Mouse (Mus musculus) CH12.LX (cell line): ENCODE results near the gene Rpl41. TPM values are rescaled to one million over a fixed set of nuclear protein-coding genes. Genes with fewer than 3 reads are reported as not detected.

Experiments
- DNase-seq: peaks from one replicate; pipeline ENCODE4 v3.0.0-alpha.2; 2013; ENCODE audit errors: extremely low read depth
- H3K27ac ChIP-seq: 2 replicates; pipeline ENCODE4 v1.5.1; 2012; ENCODE audit warnings: low read depth, mild to moderate bottlenecking, control low read depth, moderate library complexity; ENCODE audit not compliant: insufficient read depth
- H3K27me3 ChIP-seq: replicated peaks from 2 replicates; pipeline ENCODE3; 2012; ENCODE audit warnings: inconsistent platforms
- H3K36me3 ChIP-seq, 2 experiments: replicated peaks in 1 of 2; 2 replicates each; pipeline versions ENCODE3 to v1.6.1; 2012; ENCODE audit warnings: inconsistent platforms in 1 of 2, low read length in 1 of 2, mild to moderate bottlenecking in 1 of 2, mixed read lengths in 1 of 2, moderate library complexity in 1 of 2; ENCODE audit not compliant: control insufficient read depth in 1 of 2, insufficient read depth in 1 of 2
- H3K4me1 ChIP-seq, 2 experiments: 2 replicates each; pipeline ENCODE4 v1.6.1; 2012; ENCODE audit warnings: inconsistent platforms in 1 of 2, moderate library complexity in 1 of 2; ENCODE audit not compliant: insufficient read depth in 2 of 2, control insufficient read depth in 1 of 2
- H3K4me2 ChIP-seq: 2 replicates; pipeline ENCODE4 v1.6.1; 2012; ENCODE audit warnings: low read depth, mild to moderate bottlenecking, control low read depth; ENCODE audit not compliant: poor library complexity, insufficient read depth, severe bottlenecking
- H3K4me3 ChIP-seq, 3 experiments: fragments of 150-350 bp in 1 of 3; sonication (generic) in 1 of 3; replicated peaks in 1 of 3; 2 replicates each; pipeline versions ENCODE3 to v1.5.1; 2011 to 2012; ENCODE audit warnings: low read depth in 2 of 3, low read length in 2 of 3, mild to moderate bottlenecking in 2 of 3, moderate library complexity in 2 of 3, control low read depth in 1 of 3, improper control_type of control experiment in 1 of 3, inconsistent platforms in 1 of 3, mixed read lengths in 1 of 3; ENCODE audit not compliant: poor library complexity in 1 of 3
- H3K79me2 ChIP-seq: replicated peaks from 2 replicates; pipeline ENCODE4 v1.6.1; 2012; ENCODE audit warnings: mild to moderate bottlenecking, moderate library complexity; ENCODE audit not compliant: control insufficient read depth, poor library complexity, insufficient read depth, severe bottlenecking; ENCODE audit errors: extremely low read depth
- H3K9ac ChIP-seq: 2 replicates; pipeline ENCODE4 v1.6.1; 2012; ENCODE audit warnings: low read depth, mild to moderate bottlenecking, control low read depth, moderate library complexity; ENCODE audit not compliant: insufficient read depth
- H3K9me3 ChIP-seq: replicated peaks from 2 replicates; pipeline ENCODE3; 2012; ENCODE audit warnings: low read length, inconsistent platforms, mixed read lengths
- BHLHE40 ChIP-seq: IDR thresholded peaks from 2 replicates; pipeline ENCODE4 v1.6.1; 2011; ENCODE audit warnings: mild to moderate bottlenecking, low read depth, low read length, improper control_type of control experiment
- CHD1 ChIP-seq: IDR thresholded peaks from 2 replicates; pipeline ENCODE4 v1.6.1; 2012; ENCODE audit warnings: low read depth, low read length, improper control_type of control experiment, inconsistent platforms
- CTCF ChIP-seq, 2 experiments: IDR thresholded peaks in 1 of 2; conservative IDR thresholded peaks in 1 of 2; 2 replicates each; pipeline ENCODE4 v1.5.1; 2011 to 2012; ENCODE audit warnings: low read depth in 2 of 2, low read length in 2 of 2, improper control_type of control experiment in 1 of 2, inconsistent platforms in 1 of 2, mild to moderate bottlenecking in 1 of 2, moderate library complexity in 1 of 2
- HCFC1 ChIP-seq: IDR thresholded peaks from 2 replicates; pipeline ENCODE4 v1.6.1; 2012; ENCODE audit warnings: low read depth, mild to moderate bottlenecking, inconsistent platforms, low read length, improper control_type of control experiment
- IRF4 ChIP-seq: IDR thresholded peaks from 2 replicates; pipeline ENCODE4 v1.6.1; 2014; ENCODE audit warnings: low read depth, mild to moderate bottlenecking, inconsistent platforms, low read length, improper control_type of control experiment
- JUND ChIP-seq: conservative IDR thresholded peaks from 2 replicates; pipeline ENCODE4 v1.6.1; 2011; ENCODE audit warnings: low read depth, low read length, improper control_type of control experiment
- MAZ ChIP-seq: IDR thresholded peaks from 2 replicates; pipeline ENCODE4 v1.6.1; 2012; ENCODE audit warnings: low read depth, mild to moderate bottlenecking, inconsistent platforms, low read length, improper control_type of control experiment, moderate library complexity
- MXI1 ChIP-seq: IDR thresholded peaks from 2 replicates; pipeline ENCODE4 v1.6.1; 2011; ENCODE audit warnings: mild to moderate bottlenecking, low read depth, low read length, improper control_type of control experiment
- MYC ChIP-seq: IDR thresholded peaks from 2 replicates; pipeline ENCODE4 v1.6.1; 2011; ENCODE audit warnings: low read depth, mild to moderate bottlenecking, improper control_type of control experiment, low read length
- NELFE ChIP-seq: IDR thresholded peaks from 2 replicates; pipeline ENCODE4 v1.6.1; 2011; ENCODE audit warnings: low read depth, low read length, improper control_type of control experiment
- SMC3 ChIP-seq: IDR thresholded peaks from 2 replicates; pipeline ENCODE4 v1.6.1; 2011; ENCODE audit warnings: low read depth, low read length, improper control_type of control experiment
- TBP ChIP-seq: conservative IDR thresholded peaks from 2 replicates; pipeline ENCODE4 v1.6.1; 2011; ENCODE audit warnings: low read depth, low read length, improper control_type of control experiment
- TCF12 ChIP-seq: IDR thresholded peaks from 2 replicates; pipeline ENCODE4 v1.6.1; 2014; ENCODE audit warnings: low read depth, mild to moderate bottlenecking, inconsistent platforms, low read length, improper control_type of control experiment
- UBTF ChIP-seq: IDR thresholded peaks from 2 replicates; pipeline ENCODE4 v1.6.1; 2012; ENCODE audit warnings: low read depth, mild to moderate bottlenecking, inconsistent platforms, low read length, improper control_type of control experiment, moderate library complexity
- USF2 ChIP-seq: conservative IDR thresholded peaks from 2 replicates; pipeline ENCODE4 v1.6.1; 2011; ENCODE audit warnings: low read depth, low read length, improper control_type of control experiment
- ZMIZ1 ChIP-seq: IDR thresholded peaks from 2 replicates; pipeline ENCODE4 v1.6.1; 2012; ENCODE audit warnings: low read depth, mild to moderate bottlenecking, inconsistent platforms, low read length, improper control_type of control experiment
- ZNF384 ChIP-seq: IDR thresholded peaks from 2 replicates; pipeline ENCODE4 v1.6.1; 2012; ENCODE audit warnings: low read depth, low read length, improper control_type of control experiment, inconsistent platforms
- dilution Hi-C: fragments of 300-500 bp; cut with MboI; formaldehyde crosslinking; loops from 2 replicates; pipeline ENCODE4 v1.14.3; 2020; ENCODE audit warnings: low sequenced_read_pairs; ENCODE audit not compliant: extremely low pct_unique_long_range_greater_than_20kb, extremely low pct_ligation_motif_present
- in situ Hi-C: fragments of 300-500 bp; cut with MboI; formaldehyde crosslinking; loops from 3 replicates; pipeline ENCODE4 v1.14.3; 2019; ENCODE audit warnings: low sequenced_read_pairs, low pct_ligation_motif_present, low pct_unique_long_range_greater_than_20kb, mixed read lengths
- polyA plus RNA-seq: library from polyadenylated mRNA; unstranded; fragments of >175 nt; gene quantifications from 2 replicates; pipeline ENCODE4 v1.2.1, GENCODE M21; 2012; ENCODE audit warnings: low read depth; ENCODE audit not compliant: insufficient read length
- total RNA-seq, 2 experiments: library from RNA; depleted of rRNA; stranded (reverse); fragments of 300-350 nt in 1 of 2; fragments of >200 nt in 1 of 2; gene quantifications; 2 replicates each; pipeline ENCODE4 v1.2.3; 2012 to 2014

The Rpl41 gene
- total and polyA plus RNA-seq, 3 experiments, result 2,709 to 8,549 (median 8,065) TPM

DNA sequence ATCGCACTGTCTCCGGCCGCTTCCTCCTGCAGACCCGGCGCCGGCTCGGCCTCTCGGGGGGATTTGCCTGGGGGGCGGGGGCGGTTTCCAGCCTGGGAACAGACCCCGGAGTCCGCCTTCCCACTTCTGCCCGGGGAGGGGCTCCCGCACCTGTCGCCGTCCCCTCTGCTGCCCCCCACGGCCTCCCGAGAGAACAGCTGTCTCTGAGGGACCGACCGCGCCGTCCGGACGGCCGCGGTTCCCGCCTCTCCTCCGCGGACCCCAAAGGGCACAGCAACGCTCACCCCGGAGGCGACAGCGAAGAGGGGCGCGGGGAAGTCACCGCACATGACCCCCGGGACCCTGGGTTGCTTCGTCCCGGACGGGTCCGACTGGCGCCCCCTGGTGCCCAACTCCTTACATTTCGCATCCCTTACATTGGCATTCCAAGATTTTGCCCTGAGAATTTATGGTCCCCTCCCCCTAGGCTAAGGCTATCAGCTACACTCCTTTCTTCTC, 41.1 kb upstream of the Rpl41 start:
- peak overlapping the region; percentile 95 for H3K4me2 ChIP-seq
- H3K36me3 ChIP-seq, result no peaks in the 10 kb centered on the region
- H3K79me2 ChIP-seq, result no peaks in the 10 kb centered on the region
- DNase-seq, result no peak
- dilution Hi-C loops, result no loop called here
- TF ChIP-seq BHLHE40 (peak; percentile 34; the same call in 1 of the 2 replicates), ZNF384 (no peak), SMC3 (peak; percentile 40), CHD1 (no peak), NELFE (peak; percentile 27; the same call in 1 of the 2 replicates), TCF12 (peak; percentile 40; the same call in 1 of the 2 replicates), ZMIZ1 (no peak), MYC (no peak), CTCF (conservative IDR thresholded peaks at IDR 0.05 in 1 of 2, IDR thresholded peaks at IDR 0.05 in 1 of 2; ENCODE audit: low read depth in 2 of 2, low read length in 2 of 2) (peak; percentile 63 to 81), USF2 (no peak), TBP (no peak), MXI1 (no peak), HCFC1 (0 out of 2 replicates have a peak, but pooled peaks have one; percentile 21), IRF4 (peak; percentile 46; the same call in 1 of the 2 replicates)
- H3K4me1 ChIP-seq, result peaks cover 0 to 19% of the 10 kb centered on the region in 2 experiments; a peak in 2 of 4 replicates
- H3K27ac ChIP-seq, result no peak overlapping the region
- H3K27me3 ChIP-seq, result peaks cover 72% of the 10 kb centered on the region
- in situ Hi-C loops, result no loop called here
- no peaks in the 10 kb centered on the region for H3K9me3 ChIP-seq
- H3K4me3 ChIP-seq, result peak overlapping the region; percentile 63 to 80 (median 65)
- H3K9ac ChIP-seq, result peak overlapping the region; percentile 54

DNA sequence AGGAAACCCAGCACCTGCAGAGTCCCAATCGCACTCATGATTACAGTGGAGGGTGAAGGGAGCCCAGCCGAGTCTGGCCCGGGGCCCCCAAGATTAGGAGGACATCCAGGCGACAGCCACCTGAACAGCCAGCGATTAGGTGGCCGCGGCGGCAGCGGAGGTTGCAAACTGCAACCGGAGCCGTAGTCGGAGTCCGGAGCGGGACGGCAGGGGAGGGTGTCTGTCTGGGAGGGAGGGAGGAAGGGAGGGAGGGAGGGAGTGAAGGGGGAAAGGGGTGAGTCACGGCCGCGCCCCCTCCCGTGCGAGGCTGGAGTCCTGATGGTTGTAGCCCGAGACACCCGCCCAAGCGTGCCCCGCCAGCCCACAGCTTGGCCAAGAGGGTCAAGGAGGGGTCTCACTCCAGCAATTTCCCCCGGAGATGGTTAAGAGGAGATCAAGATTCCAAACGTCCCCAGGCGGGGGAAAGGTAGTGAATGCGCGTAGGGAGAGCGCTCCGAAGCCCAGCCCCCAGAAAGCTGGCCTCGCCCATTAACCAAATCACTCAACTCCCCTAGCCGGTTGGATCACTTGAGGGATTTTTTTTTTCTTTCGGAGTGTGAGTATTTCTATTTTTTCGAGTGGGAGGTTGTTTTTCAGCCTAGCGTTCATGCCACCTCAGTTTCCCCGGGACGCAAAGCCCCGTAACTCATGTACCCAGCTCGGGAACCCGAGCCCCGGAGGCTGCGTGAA, 40.5 kb upstream of the Rpl41 start, which contains the start of gene Erbb3:
Gene Erbb3, minus strand, starts transcription at position 189 of the 729 bp plus-strand sequence.
- TF ChIP-seq UBTF (0 out of 2 replicates have a peak, but pooled peaks have one; percentile 20), ZMIZ1 (no peak), BHLHE40 (peak; percentile 65; the same call in 1 of the 2 replicates), ZNF384 (peak; percentile 50; the same call in 1 of the 2 replicates), JUND (no peak), MAZ (peak; percentile 60)
- H3K27me3 ChIP-seq, result peaks cover 71% of the 10 kb centered on the region
- no peaks in the 10 kb centered on the region for H3K9me3 ChIP-seq
- no peak within 1 kb of the TSS for H3K27ac ChIP-seq
- dilution Hi-C loops (no loop called here), in situ Hi-C loops (no loop called here)
- DNase-seq, result peak; percentile 42
- H3K4me3 ChIP-seq, result peak within 1 kb of the TSS; percentile 63 to 80 (median 65)
- peak within 1 kb of the TSS; percentile 54 for H3K9ac ChIP-seq
- H3K4me2 ChIP-seq, result peak within 1 kb of the TSS; percentile 95
- no peaks in the 10 kb centered on the region for H3K36me3 ChIP-seq
- H3K79me2 ChIP-seq, result no peaks in the 10 kb centered on the region
- H3K4me1 ChIP-seq, result peaks cover 0 to 20% of the 10 kb centered on the region in 2 experiments; a peak in 2 of 4 replicates
